Mouse (Mus musculus): ENCODE data around the gene Phc3. TPM values are rescaled to one million over a fixed set of nuclear protein-coding genes. Genes with fewer than 3 reads are reported as not detected.

Gene Phc3
- polyA plus RNA-seq, 1 experiment from 2014 or later: 3.9 TPM

GRCm38 (mm10) chr3:30964216-30964615 lies 5.0 kb downstream of the Phc3 start:
- WGBS: 92% methylated on average over 3 of the region's 3 CpGs
- DNase-seq (ENCODE audit: low spot score): no peak
- Histone ChIP-seq H3K4me3 (no peak overlapping the region), H3K36me3 (peaks cover 71% of the 10 kb centered on the region), H3K27me3 (ENCODE audit: low read depth, poor library complexity, severe bottlenecking) (no peaks in the 10 kb centered on the region), H3K9me3 (replicated peaks) (peaks cover 5% of the 10 kb centered on the region; the same call in 1 of the 2 replicates), H3K4me1 (peaks cover 13% of the 10 kb centered on the region), H3K27ac (replicated peaks) (no peak overlapping the region)

GRCm38 (mm10) chr3:30963100-30963499 lies 6.1 kb downstream of the Phc3 start:
- no peak for DNase-seq (ENCODE audit: low spot score)
- H3K27ac ChIP-seq (replicated peaks): no peak overlapping the region
- peaks cover 82% of the 10 kb centered on the region for H3K36me3 ChIP-seq
- H3K4me3 ChIP-seq: no peak overlapping the region
- WGBS: 93% methylated on average over 4 of the region's 4 CpGs
- H3K27me3 ChIP-seq (ENCODE audit: low read depth, poor library complexity, severe bottlenecking): no peaks in the 10 kb centered on the region
- peaks cover 5% of the 10 kb centered on the region; the same call in 1 of the 2 replicates for H3K9me3 ChIP-seq (replicated peaks)
- peaks cover 5% of the 10 kb centered on the region for H3K4me1 ChIP-seq

GRCm38 (mm10) chr3:30959868-30960831 lies 9.1 kb downstream of the Phc3 start:
- Histone ChIP-seq H3K4me3 (no peak overlapping the region), H3K36me3 (peaks cover 99% of the 10 kb centered on the region), H3K4me1 (no peaks in the 10 kb centered on the region), H3K27ac (replicated peaks) (no peak overlapping the region), H3K27me3 (ENCODE audit: low read depth, poor library complexity, severe bottlenecking) (no peaks in the 10 kb centered on the region), H3K9me3 (replicated peaks) (peaks cover 5% of the 10 kb centered on the region; the same call in 1 of the 2 replicates)
- WGBS: 87% methylated on average over 7 of the region's 7 CpGs
- DNase-seq (ENCODE audit: low spot score): no peak

- peaks cover 99% of the 10 kb centered on the region for H3K36me3 ChIP-seq
These were observed 10.5 kb downstream of the Phc3 start for GRCm38 (mm10) chr3:30958709-30959108.

GRCm38 (mm10) chr3:30956327-30956726 lies 12.9 kb downstream of the Phc3 start:
- H3K4me1 ChIP-seq: no peaks in the 10 kb centered on the region
- no peak overlapping the region for H3K4me3 ChIP-seq
- 91% methylated on average over 6 of the region's 6 CpGs for WGBS
- no peak for DNase-seq (ENCODE audit: low spot score)
- H3K36me3 ChIP-seq: peaks cover 93% of the 10 kb centered on the region
- no peaks in the 10 kb centered on the region for H3K27me3 ChIP-seq (ENCODE audit: low read depth, poor library complexity, severe bottlenecking)
- no peak overlapping the region for H3K27ac ChIP-seq (replicated peaks)
- H3K9me3 ChIP-seq (replicated peaks): no peaks in the 10 kb centered on the region

More at GRCm38 (mm10) chr3:30958709-30959108, 10.5 kb downstream of the Phc3 start:
- WGBS: 86% methylated on average over 2 of the region's 2 CpGs
- no peaks in the 10 kb centered on the region for H3K4me1 ChIP-seq
- H3K4me3 ChIP-seq: no peak overlapping the region
- no peaks in the 10 kb centered on the region for H3K27me3 ChIP-seq (ENCODE audit: low read depth, poor library complexity, severe bottlenecking)
- DNase-seq (ENCODE audit: low spot score): no peak
- peaks cover 5% of the 10 kb centered on the region; the same call in 1 of the 2 replicates for H3K9me3 ChIP-seq (replicated peaks)
- H3K27ac ChIP-seq (replicated peaks): no peak overlapping the region

- Histone ChIP-seq H3K27ac (replicated peaks) (no peak overlapping the region), H3K27me3 (ENCODE audit: low read depth, poor library complexity, severe bottlenecking) (no peaks in the 10 kb centered on the region), H3K4me3 (no peak overlapping the region), H3K9me3 (replicated peaks) (no peaks in the 10 kb centered on the region), H3K4me1 (no peaks in the 10 kb centered on the region), H3K36me3 (peaks cover 86% of the 10 kb centered on the region)
- WGBS: 91% methylated on average over 12 of the region's 12 CpGs
- no peak for DNase-seq (ENCODE audit: low spot score)
These were observed 16.7 kb downstream of the Phc3 start for GRCm38 (mm10) chr3:30952273-30953070.

- WGBS: 95% methylated on average over 3 of the region's 3 CpGs
- no peaks in the 10 kb centered on the region for H3K4me1 ChIP-seq
These were observed 17.6 kb downstream of the Phc3 start for GRCm38 (mm10) chr3:30951652-30952051.

GRCm38 (mm10) chr3:30934384-30934783 lies 34.8 kb downstream of the Phc3 start:
- Histone ChIP-seq H3K9me3 (replicated peaks) (no peaks in the 10 kb centered on the region), H3K27ac (replicated peaks) (no peak overlapping the region), H3K4me3 (no peak overlapping the region), H3K27me3 (ENCODE audit: low read depth, poor library complexity, severe bottlenecking) (no peaks in the 10 kb centered on the region), H3K36me3 (peaks cover 55% of the 10 kb centered on the region), H3K4me1 (no peaks in the 10 kb centered on the region)
- no peak for DNase-seq (ENCODE audit: low spot score)

More at GRCm38 (mm10) chr3:30951652-30952051, 17.6 kb downstream of the Phc3 start:
- no peak overlapping the region for H3K4me3 ChIP-seq
- H3K27me3 ChIP-seq (ENCODE audit: low read depth, poor library complexity, severe bottlenecking): no peaks in the 10 kb centered on the region
- no peak overlapping the region for H3K27ac ChIP-seq (replicated peaks)
- no peaks in the 10 kb centered on the region for H3K9me3 ChIP-seq (replicated peaks)
- H3K36me3 ChIP-seq: peaks cover 86% of the 10 kb centered on the region
- no peak for DNase-seq (ENCODE audit: low spot score)

GRCm38 (mm10) chr3:30929828-30930227 lies 39.4 kb downstream of the Phc3 start:
- no peaks in the 10 kb centered on the region for H3K27me3 ChIP-seq (ENCODE audit: low read depth, poor library complexity, severe bottlenecking)
- H3K9me3 ChIP-seq (replicated peaks): no peaks in the 10 kb centered on the region
- no peaks in the 10 kb centered on the region for H3K4me1 ChIP-seq
- H3K27ac ChIP-seq (replicated peaks): no peak overlapping the region
- no peak overlapping the region for H3K4me3 ChIP-seq
- peaks cover 42% of the 10 kb centered on the region for H3K36me3 ChIP-seq
- no peak for DNase-seq (ENCODE audit: low spot score)
- 32% methylated on average over 3 of the region's 3 CpGs for WGBS

GRCm38 (mm10) chr3:30927664-30928063 lies 41.6 kb downstream of the Phc3 start:
- Histone ChIP-seq H3K36me3 (peaks cover 43% of the 10 kb centered on the region), H3K27ac (replicated peaks) (no peak overlapping the region), H3K4me1 (no peaks in the 10 kb centered on the region), H3K9me3 (replicated peaks) (no peaks in the 10 kb centered on the region), H3K4me3 (no peak overlapping the region), H3K27me3 (ENCODE audit: low read depth, poor library complexity, severe bottlenecking) (no peaks in the 10 kb centered on the region)
- DNase-seq (ENCODE audit: low spot score): no peak
- WGBS: 91% methylated on average over 3 of the region's 3 CpGs

- no peaks in the 10 kb centered on the region for H3K27me3 ChIP-seq (ENCODE audit: low read depth, poor library complexity, severe bottlenecking)
- H3K27ac ChIP-seq (replicated peaks): no peak overlapping the region
- H3K9me3 ChIP-seq (replicated peaks): no peaks in the 10 kb centered on the region; the same call in 1 of the 2 replicates
- no peak for DNase-seq (ENCODE audit: low spot score)
- H3K36me3 ChIP-seq: peaks cover 62% of the 10 kb centered on the region
- H3K4me1 ChIP-seq: no peaks in the 10 kb centered on the region
- H3K4me3 ChIP-seq: no peak overlapping the region
- WGBS: 83% methylated on average over 4 of the region's 4 CpGs
These were observed 52.1 kb downstream of the Phc3 start for GRCm38 (mm10) chr3:30917160-30917559.

- no peaks in the 10 kb centered on the region for H3K9me3 ChIP-seq (replicated peaks)
- no peaks in the 10 kb centered on the region for H3K27me3 ChIP-seq (ENCODE audit: low read depth, poor library complexity, severe bottlenecking)
- no peak overlapping the region for H3K27ac ChIP-seq (replicated peaks)
- DNase-seq (ENCODE audit: low spot score): no peak
- WGBS: 87% methylated on average over 1 of the region's 1 CpGs
- no peak overlapping the region for H3K4me3 ChIP-seq
- H3K36me3 ChIP-seq: peaks cover 65% of the 10 kb centered on the region
- H3K4me1 ChIP-seq: no peaks in the 10 kb centered on the region
These were observed 64.6 kb downstream of the Phc3 start for GRCm38 (mm10) chr3:30904658-30905057.
